Mouse (Mus musculus): ENCODE results near the gene Efcab14.

The Efcab14 gene

GRCm38 (mm10) chr4:115737551-115738041 lies at the start of gene Efcab14:
Gene Efcab14 (plus strand): TSS chr4:115737744.
- DNase-seq (ENCODE audit: low read depth, low spot score) = peak; percentile 91

- no peak for DNase-seq (ENCODE audit: low read depth, low spot score)
Measured at GRCm38 (mm10) chr4:115701468-115701867, 36.1 kb upstream of the Efcab14 start.

GRCm38 (mm10) chr4:115703927-115704505 lies 33.5 kb upstream of the Efcab14 start:
- DNase-seq (ENCODE audit: low read depth, low spot score) = no peak

- DNase-seq (ENCODE audit: low read depth, low spot score) = no peak
Measured at GRCm38 (mm10) chr4:115708974-115709593, 28.5 kb upstream of the Efcab14 start.

GRCm38 (mm10) chr4:115709792-115710418 lies 27.6 kb upstream of the Efcab14 start:
- peak; percentile 42 for DNase-seq (ENCODE audit: low read depth, low spot score)

- DNase-seq (ENCODE audit: low read depth, low spot score) = no peak
Measured at GRCm38 (mm10) chr4:115728721-115729120, 8.8 kb upstream of the Efcab14 start.

- peak; percentile 56 for DNase-seq (ENCODE audit: low read depth, low spot score)
Measured at GRCm38 (mm10) chr4:115731588-115732222, 5.8 kb upstream of the Efcab14 start.

GRCm38 (mm10) chr4:115732223-115732818 lies 5.2 kb upstream of the Efcab14 start:
- DNase-seq (ENCODE audit: low read depth, low spot score) = no peak

GRCm38 (mm10) chr4:115733746-115734145 lies 3.8 kb upstream of the Efcab14 start:
- no peak for DNase-seq (ENCODE audit: low read depth, low spot score)

- no peak for DNase-seq (ENCODE audit: low read depth, low spot score)
Measured at GRCm38 (mm10) chr4:115734867-115735266, 2.7 kb upstream of the Efcab14 start.

GRCm38 (mm10) chr4:115738481-115738985 lies 989 bp downstream of the Efcab14 start:
- no peak for DNase-seq (ENCODE audit: low read depth, low spot score)

- DNase-seq (ENCODE audit: low read depth, low spot score) = no peak
Measured at GRCm38 (mm10) chr4:115742658-115743057, 5.1 kb downstream of the Efcab14 start.

GRCm38 (mm10) chr4:115743096-115743495 lies 5.6 kb downstream of the Efcab14 start:
- DNase-seq (ENCODE audit: low read depth, low spot score) = no peak

- DNase-seq (ENCODE audit: low read depth, low spot score) = no peak
Measured at GRCm38 (mm10) chr4:115748181-115748580, 10.6 kb downstream of the Efcab14 start.

GRCm38 (mm10) chr4:115749336-115749735 lies 11.8 kb downstream of the Efcab14 start:
- no peak for DNase-seq (ENCODE audit: low read depth, low spot score)

GRCm38 (mm10) chr4:115754101-115754500 lies 16.6 kb downstream of the Efcab14 start:
- DNase-seq (ENCODE audit: low read depth, low spot score) = no peak

GRCm38 (mm10) chr4:115754851-115755250 lies 17.3 kb downstream of the Efcab14 start:
- DNase-seq (ENCODE audit: low read depth, low spot score) = no peak

- DNase-seq (ENCODE audit: low read depth, low spot score) = no peak
Measured at GRCm38 (mm10) chr4:115761206-115761605, 23.7 kb downstream of the Efcab14 start.

GRCm38 (mm10) chr4:115764581-115764980 lies 27.0 kb downstream of the Efcab14 start:
- DNase-seq (ENCODE audit: low read depth, low spot score) = no peak

GRCm38 (mm10) chr4:115767647-115768467 lies 30.3 kb downstream of the Efcab14 start:
- DNase-seq (ENCODE audit: low read depth, low spot score) = no peak

- DNase-seq (ENCODE audit: low read depth, low spot score) = no peak
Measured at GRCm38 (mm10) chr4:115775056-115775455, 37.5 kb downstream of the Efcab14 start.

Measured in retina, adult 2 months (tissue).